Mouse (Mus musculus): ENCODE measurements at regions not wholly inside any gene's neighbourhood (a gene's known extent, or its start where the extent isn't known, plus 50 kb on each side); places are given as distances from the start of the nearest gene placed in this dataset.

DNA sequence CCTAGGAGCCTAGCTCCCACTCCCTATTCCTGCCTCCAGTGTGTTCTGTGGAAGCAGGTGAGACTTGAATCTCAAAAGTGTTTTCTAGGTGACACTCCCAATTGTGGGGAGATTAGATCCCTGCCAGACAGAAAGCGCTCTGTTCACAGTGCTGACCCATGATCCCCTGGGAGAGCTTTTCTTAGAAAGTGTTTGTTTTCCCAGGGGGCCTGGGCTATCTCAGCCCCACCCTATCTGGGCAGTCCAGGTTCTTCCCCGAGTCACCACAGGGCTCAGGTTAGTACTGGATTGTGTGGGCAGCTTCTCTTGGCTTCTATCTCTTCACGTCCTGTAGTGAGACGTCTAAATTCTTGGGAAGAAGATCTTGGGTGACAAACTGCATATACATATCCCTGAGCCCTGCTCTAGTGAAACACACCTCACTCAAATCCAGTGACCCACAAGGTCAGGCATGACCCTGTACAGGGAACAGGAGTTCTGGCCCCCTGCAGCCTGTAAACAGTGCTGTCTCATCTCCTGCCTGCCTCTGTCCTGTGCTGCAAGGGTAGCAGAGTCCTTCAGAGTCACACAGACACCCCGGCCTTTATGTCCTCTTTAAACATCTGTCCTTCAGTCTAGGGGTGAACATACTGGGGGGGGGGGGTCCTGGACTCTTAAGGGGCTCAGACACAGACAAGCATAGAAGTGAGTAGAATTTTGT, 76.4 kb downstream of the Rassf10 start:
- no peak for TF ChIP-seq CTCF (IDR thresholded peaks at IDR 0.05; ENCODE audit: borderline replicate concordance, insufficient read depth, low read length)
- no peak for TF ChIP-seq POLR2A (IDR thresholded peaks at IDR 0.05; ENCODE audit: low read depth, low read length)
